Mouse (Mus musculus): ENCODE measurements around the gene Doc2a. TPM values are rescaled to one million over a fixed set of nuclear protein-coding genes. Genes with fewer than 3 reads are reported as not detected.

Doc2a gene
- polyA plus RNA-seq, 1 experiment from 2014 or later: 0.89 TPM

- Histone ChIP-seq H3K4me3 (replicated peaks; ENCODE audit: low read length) (no peak overlapping the region), H3K36me3 (ENCODE audit: control insufficient read depth, insufficient read depth, low read length) (no peaks in the 10 kb centered on the region), H3K4me1 (ENCODE audit: control insufficient read depth, insufficient read depth, low read length) (peaks cover 9% of the 10 kb centered on the region; the same call in 1 of the 2 replicates), H3K27me3 (ENCODE audit: control insufficient read depth, insufficient read depth, low read length) (peaks cover 9% of the 10 kb centered on the region), H3K9ac (ENCODE audit: low read length) (no peak overlapping the region), H3K4me2 (ENCODE audit: low read depth, low read length) (no peak overlapping the region), H3K9me3 (replicated peaks; ENCODE audit: control insufficient read depth, low read length) (no peaks in the 10 kb centered on the region), H3K27ac (ENCODE audit: low read length) (no peak overlapping the region)
- no peak for ATAC-seq (ENCODE audit: insufficient read depth, low FRiP score)
- 73% methylated on average over 9 of the region's 9 CpGs for WGBS
Measured at GRCm38 (mm10) chr7:126843276-126843675, 3.9 kb upstream of the Doc2a start.

DNA sequence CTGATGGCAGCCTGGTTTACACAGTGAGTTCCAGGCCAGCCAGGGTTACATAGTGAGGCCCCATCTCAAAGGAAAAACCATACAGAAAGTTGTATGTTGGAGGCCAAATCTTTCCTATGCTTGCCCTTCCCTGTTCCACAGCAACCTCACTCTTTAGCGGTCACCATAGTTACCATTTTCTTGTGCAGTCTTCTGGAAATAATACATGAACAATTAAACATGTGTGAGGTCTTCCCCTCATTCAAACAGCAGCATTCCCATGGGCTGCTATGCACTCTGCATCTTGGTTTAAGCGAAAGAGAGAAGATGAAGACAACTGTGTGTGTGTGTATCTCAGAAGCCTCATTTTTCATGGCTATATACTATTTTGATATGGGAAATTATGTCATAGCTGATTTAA, 1.7 kb upstream of the Doc2a start:
- Histone ChIP-seq H3K4me1 (ENCODE audit: control insufficient read depth, insufficient read depth, low read length) (peaks cover 9% of the 10 kb centered on the region; the same call in 1 of the 2 replicates), H3K4me2 (ENCODE audit: low read depth, low read length) (no peak overlapping the region), H3K4me3 (replicated peaks; ENCODE audit: low read length) (no peak overlapping the region), H3K27ac (ENCODE audit: low read length) (no peak overlapping the region), H3K9me3 (replicated peaks; ENCODE audit: control insufficient read depth, low read length) (no peaks in the 10 kb centered on the region), H3K9ac (ENCODE audit: low read length) (no peak overlapping the region), H3K36me3 (ENCODE audit: control insufficient read depth, insufficient read depth, low read length) (no peaks in the 10 kb centered on the region), H3K27me3 (ENCODE audit: control insufficient read depth, insufficient read depth, low read length) (peaks cover 23% of the 10 kb centered on the region)
- WGBS: 88% methylated on average over 2 of the region's 2 CpGs
- no peak for ATAC-seq (ENCODE audit: insufficient read depth, low FRiP score)

- H3K4me1 ChIP-seq (ENCODE audit: control insufficient read depth, insufficient read depth, low read length): peaks cover 9% of the 10 kb centered on the region; the same call in 1 of the 2 replicates
- H3K9ac ChIP-seq (ENCODE audit: low read length): peak overlapping the region; percentile 71
- no peaks in the 10 kb centered on the region for H3K9me3 ChIP-seq (replicated peaks; ENCODE audit: control insufficient read depth, low read length)
- H3K27ac ChIP-seq (ENCODE audit: low read length): no peak overlapping the region
- H3K27me3 ChIP-seq (ENCODE audit: control insufficient read depth, insufficient read depth, low read length): peaks cover 23% of the 10 kb centered on the region
- H3K4me2 ChIP-seq (ENCODE audit: low read depth, low read length): peak overlapping the region; percentile 98
- peak overlapping the region; percentile 54 for H3K4me3 ChIP-seq (replicated peaks; ENCODE audit: low read length)
- no peaks in the 10 kb centered on the region; the same call in 1 of the 2 replicates for H3K36me3 ChIP-seq (ENCODE audit: control insufficient read depth, insufficient read depth, low read length)
- WGBS: under 1% methylated on average over 65 of the region's 74 CpGs
- peak; percentile 27; the same call in 1 of the 2 replicates for ATAC-seq (ENCODE audit: insufficient read depth, low FRiP score)
Measured at GRCm38 (mm10) chr7:126847421-126848398, 494 bp downstream of the Doc2a start.

DNA sequence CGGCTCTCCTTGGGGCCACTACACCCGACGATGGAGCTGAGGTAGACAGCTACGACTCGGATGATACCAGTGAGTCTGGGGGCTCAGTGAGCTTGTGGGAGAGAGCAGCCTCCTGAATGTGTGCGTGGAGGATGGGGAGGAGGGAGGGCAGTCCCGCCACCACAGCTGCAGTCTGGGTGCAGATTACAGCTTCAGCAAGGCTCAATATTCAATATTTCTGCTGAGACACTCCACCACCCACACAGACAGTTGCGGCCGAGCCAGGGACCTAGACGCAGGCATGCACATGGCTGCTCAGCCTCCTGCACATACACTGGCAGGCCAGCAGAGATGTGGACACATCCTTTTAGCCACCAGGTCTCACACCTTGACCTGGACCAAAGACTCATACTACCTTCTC, 1.6 kb downstream of the Doc2a start:
- WGBS: 29% methylated on average over 10 of the region's 10 CpGs
- Histone ChIP-seq H3K27me3 (ENCODE audit: control insufficient read depth, insufficient read depth, low read length) (peaks cover 23% of the 10 kb centered on the region), H3K36me3 (ENCODE audit: control insufficient read depth, insufficient read depth, low read length) (no peaks in the 10 kb centered on the region; the same call in 1 of the 2 replicates), H3K4me1 (ENCODE audit: control insufficient read depth, insufficient read depth, low read length) (peaks cover 9% of the 10 kb centered on the region; the same call in 1 of the 2 replicates), H3K9ac (ENCODE audit: low read length) (0 out of 2 replicates have a peak overlapping the region, but pooled peaks have one; percentile 35), H3K4me2 (ENCODE audit: low read depth, low read length) (no peak overlapping the region), H3K4me3 (replicated peaks; ENCODE audit: low read length) (no peak overlapping the region; the same call in 1 of the 2 replicates), H3K27ac (ENCODE audit: low read length) (no peak overlapping the region), H3K9me3 (replicated peaks; ENCODE audit: control insufficient read depth, low read length) (no peaks in the 10 kb centered on the region)
- no peak for ATAC-seq (ENCODE audit: insufficient read depth, low FRiP score)

DNA sequence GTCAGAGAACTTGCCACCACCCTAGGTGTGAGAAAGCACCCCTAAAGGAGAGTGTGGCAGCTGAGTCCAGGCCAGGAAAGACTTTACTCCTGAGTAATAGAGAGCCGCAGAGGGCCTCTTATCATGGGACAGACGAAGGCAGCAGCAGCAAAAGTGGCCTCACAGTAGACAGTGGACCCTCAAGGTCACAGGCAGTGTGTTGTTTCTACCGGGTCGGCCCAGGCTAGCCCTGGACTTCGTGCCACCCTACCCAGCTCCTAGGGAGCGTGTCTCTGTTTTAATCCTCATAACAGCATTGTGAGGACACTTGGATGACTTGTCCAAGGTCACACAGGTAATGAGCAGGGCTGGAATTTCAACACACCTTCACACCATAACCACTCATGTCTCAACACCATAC, 2.9 kb downstream of the Doc2a start:
- Histone ChIP-seq H3K9me3 (replicated peaks; ENCODE audit: control insufficient read depth, low read length) (no peaks in the 10 kb centered on the region), H3K9ac (ENCODE audit: low read length) (no peak overlapping the region), H3K4me2 (ENCODE audit: low read depth, low read length) (no peak overlapping the region), H3K27me3 (ENCODE audit: control insufficient read depth, insufficient read depth, low read length) (peaks cover 23% of the 10 kb centered on the region), H3K4me3 (replicated peaks; ENCODE audit: low read length) (no peak overlapping the region), H3K4me1 (ENCODE audit: control insufficient read depth, insufficient read depth, low read length) (peaks cover 9% of the 10 kb centered on the region; the same call in 1 of the 2 replicates), H3K36me3 (ENCODE audit: control insufficient read depth, insufficient read depth, low read length) (no peaks in the 10 kb centered on the region; the same call in 1 of the 2 replicates), H3K27ac (ENCODE audit: low read length) (no peak overlapping the region)
- no peak for ATAC-seq (ENCODE audit: insufficient read depth, low FRiP score)
- 80% methylated on average over 6 of the region's 6 CpGs for WGBS

DNA sequence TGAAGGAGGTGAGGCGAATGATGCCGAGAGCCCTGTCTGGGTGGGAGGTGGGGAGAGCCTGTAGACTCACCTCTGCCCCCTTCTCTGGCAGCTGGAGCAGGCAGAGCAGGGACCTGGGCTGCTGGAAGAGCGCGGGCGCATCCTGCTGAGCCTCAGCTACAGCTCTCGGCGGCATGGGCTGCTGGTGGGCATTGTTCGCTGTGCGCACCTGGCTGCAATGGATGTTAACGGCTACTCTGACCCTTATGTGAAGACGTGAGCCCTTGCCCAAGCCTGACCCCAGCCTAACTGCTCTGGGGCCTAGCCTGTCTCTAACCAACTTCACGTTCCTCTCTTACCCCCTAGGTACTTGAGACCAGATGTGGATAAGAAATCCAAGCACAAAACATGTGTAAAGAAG, 4.0 kb downstream of the Doc2a start:
- H3K27me3 ChIP-seq (ENCODE audit: control insufficient read depth, insufficient read depth, low read length): peaks cover 23% of the 10 kb centered on the region
- H3K9ac ChIP-seq (ENCODE audit: low read length): no peak overlapping the region
- no peak overlapping the region for H3K27ac ChIP-seq (ENCODE audit: low read length)
- peaks cover 9% of the 10 kb centered on the region; the same call in 1 of the 2 replicates for H3K4me1 ChIP-seq (ENCODE audit: control insufficient read depth, insufficient read depth, low read length)
- no peak overlapping the region for H3K4me2 ChIP-seq (ENCODE audit: low read depth, low read length)
- ATAC-seq (ENCODE audit: insufficient read depth, low FRiP score): no peak
- no peaks in the 10 kb centered on the region for H3K9me3 ChIP-seq (replicated peaks; ENCODE audit: control insufficient read depth, low read length)
- no peak overlapping the region for H3K4me3 ChIP-seq (replicated peaks; ENCODE audit: low read length)
- H3K36me3 ChIP-seq (ENCODE audit: control insufficient read depth, insufficient read depth, low read length): no peaks in the 10 kb centered on the region; the same call in 1 of the 2 replicates
- 50% methylated on average over 12 of the region's 12 CpGs for WGBS

- no peak overlapping the region for H3K9ac ChIP-seq (ENCODE audit: low read length)
- no peak overlapping the region for H3K4me3 ChIP-seq (replicated peaks; ENCODE audit: low read length)
- H3K27me3 ChIP-seq (ENCODE audit: control insufficient read depth, insufficient read depth, low read length): peaks cover 11% of the 10 kb centered on the region
- ATAC-seq (ENCODE audit: insufficient read depth, low FRiP score): no peak
- WGBS: 85% methylated on average over 5 of the region's 5 CpGs
- no peak overlapping the region for H3K4me2 ChIP-seq (ENCODE audit: low read depth, low read length)
- H3K9me3 ChIP-seq (replicated peaks; ENCODE audit: control insufficient read depth, low read length): no peaks in the 10 kb centered on the region
- no peaks in the 10 kb centered on the region; the same call in 1 of the 2 replicates for H3K36me3 ChIP-seq (ENCODE audit: control insufficient read depth, insufficient read depth, low read length)
- 0 out of 2 replicates have a peak, but pooled peaks cover 7% of the 10 kb centered on the region for H3K4me1 ChIP-seq (ENCODE audit: control insufficient read depth, insufficient read depth, low read length)
- H3K27ac ChIP-seq (ENCODE audit: low read length): no peak overlapping the region
Measured at GRCm38 (mm10) chr7:126853454-126853853, 6.2 kb downstream of the Doc2a start.

- no peak overlapping the region for H3K4me2 ChIP-seq (ENCODE audit: low read depth, low read length)
- H3K4me1 ChIP-seq (ENCODE audit: control insufficient read depth, insufficient read depth, low read length): 0 out of 2 replicates have a peak, but pooled peaks cover 7% of the 10 kb centered on the region
- no peak for ATAC-seq (ENCODE audit: insufficient read depth, low FRiP score)
- no peak overlapping the region for H3K27ac ChIP-seq (ENCODE audit: low read length)
- H3K4me3 ChIP-seq (replicated peaks; ENCODE audit: low read length): no peak overlapping the region
- no peak overlapping the region for H3K9ac ChIP-seq (ENCODE audit: low read length)
- no peaks in the 10 kb centered on the region; the same call in 1 of the 2 replicates for H3K36me3 ChIP-seq (ENCODE audit: control insufficient read depth, insufficient read depth, low read length)
- WGBS: 84% methylated on average over 3 of the region's 3 CpGs
- H3K9me3 ChIP-seq (replicated peaks; ENCODE audit: control insufficient read depth, low read length): no peaks in the 10 kb centered on the region
- no peaks in the 10 kb centered on the region for H3K27me3 ChIP-seq (ENCODE audit: control insufficient read depth, insufficient read depth, low read length)
Measured at GRCm38 (mm10) chr7:126855641-126856040, 8.4 kb downstream of the Doc2a start.

Measured in stomach, embryonic 16.5 days (tissue).